Mouse (Mus musculus) stomach, postnatal 0 days (tissue): Measurements from ENCODE around the gene Phf11b.
"Not testable (repeated sequence)": the region's sequence is repeated elsewhere in the genome, so short reads cannot be mapped to it uniquely, and the experiment has no call there.

Experiments used
- CTCF ChIP-seq: IDR thresholded peaks from 2 replicates; pipeline ENCODE4 v1.5.1; 2016; ENCODE audit warnings: antibody characterized with exemption, low read depth, mild to moderate bottlenecking, moderate library complexity
- EP300 ChIP-seq: optimal IDR thresholded peaks from 2 replicates; pipeline ENCODE3; 2016; ENCODE audit warnings: antibody characterized with exemption

GRCm38 (mm10) chr14:59390181-59390580, 49.0 kb upstream of the Phf11b start:
- peak; percentile 61 for TF ChIP-seq CTCF
- TF ChIP-seq EP300, result not testable (repeated sequence)
